Mouse (Mus musculus) MEL (cell line): ENCODE results near the gene Plxdc2. TPM values are rescaled to one million over a fixed set of nuclear protein-coding genes. Genes with fewer than 3 reads are reported as not detected.

Source experiments
- DNase-seq: peaks from one replicate; pipeline ENCODE4 v3.0.0; 2011; ENCODE audit warnings: low read depth, low spot score
- H3K27ac ChIP-seq: 2 replicates; pipeline ENCODE4 v1.5.1; 2012; ENCODE audit warnings: low read depth, mild to moderate bottlenecking, control low read depth, low read length, moderate library complexity; ENCODE audit not compliant: control insufficient read depth
- H3K27me3 ChIP-seq, 2 experiments: fragments of 150-350 bp in 1 of 2; sonication (generic) in 1 of 2; 2 replicates each; pipeline ENCODE4 v1.6.1; 2012; ENCODE audit warnings: low read length in 2 of 2, mild to moderate bottlenecking in 2 of 2, improper control_type of control experiment in 1 of 2, moderate library complexity in 1 of 2; ENCODE audit not compliant: insufficient read depth in 2 of 2, control insufficient read depth in 1 of 2
- H3K36me3 ChIP-seq, 2 experiments: 2 replicates each; pipeline ENCODE4 v1.6.1; 2012 to 2014; ENCODE audit warnings: low read length in 2 of 2, improper control_type of control experiment in 1 of 2, inconsistent platforms in 1 of 2, mild to moderate bottlenecking in 1 of 2; ENCODE audit not compliant: insufficient read depth in 2 of 2, control insufficient read depth in 1 of 2
- H3K4me1 ChIP-seq, 2 experiments: fragments of 150-350 bp in 1 of 2; sonication (generic) in 1 of 2; 2 replicates each; pipeline ENCODE4 v1.6.1; 2012; ENCODE audit warnings: low read length in 2 of 2, improper control_type of control experiment in 1 of 2, mild to moderate bottlenecking in 1 of 2; ENCODE audit not compliant: insufficient read depth in 2 of 2, control insufficient read depth in 1 of 2
- H3K4me3 ChIP-seq, 2 experiments: fragments of 150-350 bp in 1 of 2; sonication (generic) in 1 of 2; 2 replicates each; pipeline ENCODE4 v1.5.1; 2012; ENCODE audit warnings: low read depth in 2 of 2, low read length in 2 of 2, mild to moderate bottlenecking in 2 of 2, moderate library complexity in 2 of 2, control low read depth in 1 of 2, improper control_type of control experiment in 1 of 2; ENCODE audit not compliant: control insufficient read depth in 1 of 2, insufficient read depth in 1 of 2
- H3K79me2 ChIP-seq: 2 replicates; pipeline ENCODE4 v1.6.1; 2012; ENCODE audit warnings: mild to moderate bottlenecking, low read length, moderate library complexity; ENCODE audit not compliant: control insufficient read depth, poor library complexity, insufficient read depth
- H3K9ac ChIP-seq: 2 replicates; pipeline ENCODE4 v1.6.1; 2012; ENCODE audit warnings: low read depth, mild to moderate bottlenecking, control low read depth, low read length, moderate library complexity; ENCODE audit not compliant: control insufficient read depth, poor library complexity, severe bottlenecking
- H3K9me3 ChIP-seq: fragments of 150-350 bp; sonication (generic); replicated peaks from 2 replicates; pipeline ENCODE4 v1.6.1; 2012; ENCODE audit warnings: mild to moderate bottlenecking, low read length, improper control_type of control experiment, moderate library complexity; ENCODE audit not compliant: insufficient read depth
- BHLHE40 ChIP-seq: IDR thresholded peaks from 2 replicates; pipeline ENCODE4 v1.6.1; 2012; ENCODE audit warnings: low read depth, mild to moderate bottlenecking, inconsistent platforms, low read length, improper control_type of control experiment, borderline replicate concordance
- CHD2 ChIP-seq: IDR thresholded peaks from 2 replicates; pipeline ENCODE4 v1.6.1; 2011; ENCODE audit warnings: low read length, improper control_type of control experiment
- CTCF ChIP-seq, 3 experiments: IDR thresholded peaks in 2 of 3; conservative IDR thresholded peaks in 1 of 3; 2 replicates each; pipeline ENCODE4 v1.5.1; 2011 to 2012; ENCODE audit warnings: low read length in 3 of 3, low read depth in 2 of 3, mild to moderate bottlenecking in 2 of 3, improper control_type of control experiment in 1 of 3, inconsistent platforms in 1 of 3, mixed read lengths in 1 of 3, moderate library complexity in 1 of 3; ENCODE audit not compliant: control insufficient read depth in 1 of 3, insufficient read depth in 1 of 3, poor library complexity in 1 of 3, severe bottlenecking in 1 of 3
- E2F4 ChIP-seq: IDR thresholded peaks from 2 replicates; pipeline ENCODE4 v1.6.1; 2011; ENCODE audit warnings: low read depth, low read length, improper control_type of control experiment, borderline replicate concordance
- HCFC1 ChIP-seq: IDR thresholded peaks from 2 replicates; pipeline ENCODE4 v1.6.1; 2012; ENCODE audit warnings: low read depth, mild to moderate bottlenecking, inconsistent platforms, low read length, improper control_type of control experiment, moderate library complexity
- KAT2A ChIP-seq: conservative IDR thresholded peaks from 2 replicates; pipeline ENCODE4 v1.6.1; 2012; ENCODE audit warnings: low read depth, low read length, improper control_type of control experiment, inconsistent platforms
- MAFK ChIP-seq: IDR thresholded peaks from 2 replicates; pipeline ENCODE4 v1.6.1; 2011; ENCODE audit warnings: low read depth, mild to moderate bottlenecking, low read length, improper control_type of control experiment, borderline replicate concordance
- MYB ChIP-seq: IDR thresholded peaks from 2 replicates; pipeline ENCODE4 v1.6.1; 2011; ENCODE audit warnings: mild to moderate bottlenecking, low read depth, low read length, improper control_type of control experiment
- NRF1 ChIP-seq: IDR thresholded peaks from 2 replicates; pipeline ENCODE4 v1.6.1; 2014; ENCODE audit warnings: low read depth, mild to moderate bottlenecking, inconsistent platforms, low read length, improper control_type of control experiment, moderate library complexity; ENCODE audit not compliant: poor library complexity, insufficient read depth, severe bottlenecking
- RCOR1 ChIP-seq: IDR thresholded peaks from 2 replicates; pipeline ENCODE4 v1.6.1; 2012; ENCODE audit warnings: low read depth, mild to moderate bottlenecking, inconsistent platforms, low read length, improper control_type of control experiment
- SMC3 ChIP-seq: IDR thresholded peaks from 2 replicates; pipeline ENCODE4 v1.6.1; 2011; ENCODE audit warnings: low read depth, low read length, improper control_type of control experiment
- TBP ChIP-seq: IDR thresholded peaks from 2 replicates; pipeline ENCODE4 v1.8.0; 2011; ENCODE audit warnings: low read depth, low read length, improper control_type of control experiment
- TCF12 ChIP-seq: IDR thresholded peaks from 2 replicates; pipeline ENCODE4 v1.6.1; 2014; ENCODE audit warnings: low read depth, mild to moderate bottlenecking, inconsistent platforms, low read length, improper control_type of control experiment, moderate library complexity
- USF1 ChIP-seq: IDR thresholded peaks from 2 replicates; pipeline ENCODE4 v1.6.1; 2014; ENCODE audit warnings: low read depth, mild to moderate bottlenecking, inconsistent platforms, low read length, improper control_type of control experiment, moderate library complexity
- ZKSCAN1 ChIP-seq: IDR thresholded peaks from 2 replicates; pipeline ENCODE4 v1.6.1; 2012; ENCODE audit warnings: low read depth, mild to moderate bottlenecking, inconsistent platforms, low read length, improper control_type of control experiment, moderate library complexity
- polyA plus RNA-seq, 2 experiments: library from polyadenylated mRNA; stranded (reverse) in 1 of 2; unstranded in 1 of 2; fragments of >175 nt in 1 of 2; fragments of >200 nt in 1 of 2; gene quantifications; 2 replicates each; pipeline versions ENCODE4 v1.2.1 to v1.2.4; 2012; ENCODE audit warnings: low replicate concordance in 2 of 2, low read depth in 1 of 2; ENCODE audit not compliant: insufficient read length in 2 of 2, insufficient read depth in 1 of 2, missing spikeins in 1 of 2
- total RNA-seq: library from RNA; depleted of rRNA; stranded (reverse); fragments of 300-350 nt; gene quantifications from 2 replicates; pipeline ENCODE4 v1.2.3, GENCODE M21; 2012

The Plxdc2 gene
- total and polyA plus RNA-seq, 3 experiments = not detected

GRCm38 (mm10) chr2:16355611-16356105, 446 bp upstream of the Plxdc2 start:
- no peaks in the 10 kb centered on the region for H3K27me3 ChIP-seq
- no peak for TF ChIP-seq MAFK
- TF ChIP-seq TBP = no peak
- TF ChIP-seq RCOR1 = no peak
- TF ChIP-seq HCFC1 = no peak
- no peak for TF ChIP-seq ZKSCAN1
- no peak for TF ChIP-seq MYB
- H3K27ac ChIP-seq = no peak overlapping the region
- H3K4me1 ChIP-seq = no peaks in the 10 kb centered on the region
- peaks cover 0 to 12% of the 10 kb centered on the region in 2 experiments; a peak in 2 of 4 replicates for H3K36me3 ChIP-seq
- H3K9ac ChIP-seq = no peak overlapping the region
- H3K9me3 ChIP-seq = no peaks in the 10 kb centered on the region
- H3K4me3 ChIP-seq = no peak overlapping the region
- DNase-seq = no peak
- H3K79me2 ChIP-seq = no peaks in the 10 kb centered on the region

GRCm38 (mm10) chr2:16356921-16357837, 1.1 kb downstream of the Plxdc2 start:
- Histone ChIP-seq H3K4me1 (no peaks in the 10 kb centered on the region), H3K9me3 (no peaks in the 10 kb centered on the region), H3K27me3 (no peaks in the 10 kb centered on the region), H3K4me3 (no peak overlapping the region), H3K79me2 (no peaks in the 10 kb centered on the region), H3K27ac (no peak overlapping the region), H3K9ac (no peak overlapping the region), H3K36me3 (peaks cover 0 to 12% of the 10 kb centered on the region in 2 experiments; a peak in 2 of 4 replicates)
- DNase-seq = no peak
- TF ChIP-seq CHD2 (no peak), BHLHE40 (no peak), CTCF (IDR thresholded peaks at IDR 0.05 in 2 of 3, conservative IDR thresholded peaks at IDR 0.05 in 1 of 3; ENCODE audit: control insufficient read depth in 1 of 3, insufficient read depth in 1 of 3, low read depth in 2 of 3, low read length in 3 of 3, poor library complexity in 1 of 3, severe bottlenecking in 1 of 3) (no peak)
- TF ChIP-seq, all 39 proteins: peak for 0

- Histone ChIP-seq H3K9ac (no peak overlapping the region), H3K36me3 (peaks cover 0 to 12% of the 10 kb centered on the region in 2 experiments; a peak in 2 of 4 replicates), H3K9me3 (no peaks in the 10 kb centered on the region), H3K27me3 (no peaks in the 10 kb centered on the region), H3K79me2 (no peaks in the 10 kb centered on the region), H3K4me3 (no peak overlapping the region), H3K4me1 (no peaks in the 10 kb centered on the region), H3K27ac (no peak overlapping the region)
- no peak for DNase-seq
- TF ChIP-seq TCF12 (no peak), USF1 (no peak), SMC3 (no peak), BHLHE40 (no peak), KAT2A (no peak), NRF1 (no peak), E2F4 (no peak)
Measured at GRCm38 (mm10) chr2:16357946-16358345, 1.8 kb downstream of the Plxdc2 start.
